Mouse (Mus musculus) thymus, adult 2 months (tissue): Measurements from ENCODE around the gene Ell2.

ENCODE experiments used
- CTCF ChIP-seq: fragments of 200-500 bp; IDR thresholded peaks from 2 replicates; pipeline ENCODE4 v1.5.1; 2012; ENCODE audit warnings: mild to moderate bottlenecking, control low read depth, low read length, moderate library complexity, borderline replicate concordance; ENCODE audit not compliant: control insufficient read depth, poor library complexity, insufficient read depth; ENCODE audit errors: extremely low read depth
- POLR2A ChIP-seq: fragments of 200-500 bp; IDR thresholded peaks from 2 replicates; pipeline ENCODE4 v1.6.1; 2012; ENCODE audit warnings: mild to moderate bottlenecking, low read length, control low read depth, moderate library complexity; ENCODE audit not compliant: control insufficient read depth, poor library complexity, insufficient read depth; ENCODE audit errors: extremely low read depth

- TF ChIP-seq POLR2A: no peak
- no peak for TF ChIP-seq CTCF
These were observed 73.5 kb downstream of the Ell2 start for GRCm38 (mm10) chr13:75780096-75780495.
